Mouse (Mus musculus): ENCODE data around the gene Stim1.
"Not testable (repeated sequence)": the region's sequence is repeated elsewhere in the genome, so short reads cannot be mapped to it uniquely, and the experiment has no call there.

The Stim1 gene

DNA sequence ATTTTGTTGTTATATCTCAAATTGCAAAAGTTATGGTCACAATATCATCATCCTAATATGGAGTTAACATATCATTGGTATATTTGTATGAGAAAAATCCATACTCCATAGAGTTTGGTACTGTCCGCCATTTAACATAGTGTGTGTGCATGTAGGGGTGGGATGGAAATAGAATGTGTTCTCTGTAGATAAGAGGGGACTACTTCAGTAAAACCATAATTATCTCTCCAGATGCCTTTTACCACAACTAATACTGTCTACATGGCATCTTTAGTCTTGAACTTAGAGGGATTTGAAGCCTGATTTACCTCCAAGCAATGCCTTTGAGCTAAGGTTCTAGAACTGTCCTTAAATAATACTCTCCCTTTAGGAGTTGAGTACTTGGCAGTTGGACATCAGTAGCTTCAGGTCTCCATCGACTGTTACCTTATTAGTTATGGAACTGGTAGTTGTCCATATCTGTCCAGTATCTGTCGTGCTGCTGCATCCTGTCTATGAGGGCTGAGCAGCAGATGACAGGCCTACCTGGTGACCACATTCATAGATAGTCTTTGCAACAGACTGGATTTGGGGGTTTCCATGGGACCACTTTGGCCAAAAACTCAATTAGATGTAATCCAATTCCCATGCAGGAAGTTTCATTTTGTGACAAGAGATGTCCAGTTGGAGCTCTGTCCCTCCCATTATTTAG, 105.9 kb downstream of the Stim1 start:
- no peak for DNase-seq

DNA sequence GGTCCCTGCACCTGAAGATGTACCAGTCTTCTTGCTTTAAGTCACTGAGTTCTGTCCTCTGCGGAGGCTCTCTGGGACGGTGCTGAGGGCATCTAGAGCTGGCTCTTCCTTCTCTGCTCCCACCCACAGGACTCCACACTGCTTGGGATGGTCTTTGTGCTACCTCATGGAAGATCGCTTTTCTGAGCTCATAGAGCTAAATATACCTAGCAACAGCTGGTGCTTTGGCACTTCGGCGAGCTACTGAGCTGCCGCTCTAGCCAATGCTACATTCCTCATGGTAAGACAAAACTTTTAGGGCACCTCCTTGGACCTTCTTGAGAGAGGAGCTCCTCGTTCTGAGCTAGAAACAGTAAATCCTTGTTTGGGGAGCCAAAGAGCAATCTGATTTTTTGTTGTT, 115.6 kb downstream of the Stim1 start:
- no peak for DNase-seq

- no peak for DNase-seq
Observed at GRCm38 (mm10) chr7:102385973-102386372, 118.4 kb downstream of the Stim1 start.

DNA sequence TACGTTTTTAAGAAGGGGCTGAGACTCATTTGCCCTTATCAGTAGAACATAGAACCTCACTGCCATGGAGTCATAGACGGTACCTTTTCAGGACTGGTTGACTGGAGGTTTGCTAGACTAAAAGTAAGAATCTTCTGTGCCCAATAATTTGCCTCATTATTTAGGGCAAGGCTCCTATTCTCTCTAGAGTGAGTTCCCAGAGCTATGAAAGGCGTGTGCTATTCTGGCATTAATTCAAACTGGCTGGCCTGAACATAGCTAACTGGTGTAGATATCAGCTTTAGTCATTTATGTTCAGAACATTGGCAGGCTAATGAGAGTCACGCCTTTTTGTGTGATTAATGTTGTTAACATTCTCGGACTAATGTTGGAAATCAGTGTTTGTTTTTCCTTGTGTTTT, 121.5 kb downstream of the Stim1 start:
- DNase-seq, result no peak

DNA sequence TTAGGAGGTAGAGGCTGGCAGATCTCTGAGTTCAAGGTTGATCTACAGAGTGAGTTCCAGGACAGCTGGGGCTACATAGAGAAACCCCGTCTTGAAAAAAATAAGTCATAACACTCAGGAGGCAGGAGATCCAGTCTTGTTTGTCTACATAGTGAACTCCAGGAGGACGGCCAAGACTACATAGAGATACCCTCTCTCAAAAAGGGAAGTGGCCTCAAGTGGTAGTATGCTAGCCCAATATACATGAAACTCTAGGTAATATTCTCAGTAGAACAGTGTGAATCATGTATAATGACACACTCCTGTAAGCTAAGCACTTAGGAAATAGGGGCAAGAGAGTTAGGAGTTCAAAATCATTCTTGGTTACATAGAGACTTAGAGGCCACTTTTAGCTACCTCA, 126.3 kb downstream of the Stim1 start:
- no peak for DNase-seq

DNA sequence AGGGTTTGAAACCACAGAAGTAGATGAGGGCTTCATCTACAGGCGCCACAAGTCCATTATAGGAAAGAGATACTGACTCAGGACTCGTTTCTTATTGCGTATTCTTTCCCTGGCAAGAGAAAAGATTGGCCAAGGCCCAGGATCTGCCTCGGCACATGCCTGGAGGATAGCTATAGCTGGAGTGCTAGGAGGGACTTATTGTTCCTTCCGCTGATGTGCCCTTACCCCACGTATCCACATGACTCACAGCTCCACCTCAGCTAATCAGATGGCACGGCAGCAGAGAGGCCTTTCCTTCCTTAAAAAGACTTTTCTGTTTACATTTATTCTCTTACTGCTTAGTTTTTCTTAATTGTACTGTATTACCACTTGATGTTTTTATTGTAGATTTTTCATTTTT, 128.3 kb downstream of the Stim1 start:
- DNase-seq, result no peak

GRCm38 (mm10) chr7:102396331-102396730, 128.7 kb downstream of the Stim1 start:
- DNase-seq, result no peak

DNA sequence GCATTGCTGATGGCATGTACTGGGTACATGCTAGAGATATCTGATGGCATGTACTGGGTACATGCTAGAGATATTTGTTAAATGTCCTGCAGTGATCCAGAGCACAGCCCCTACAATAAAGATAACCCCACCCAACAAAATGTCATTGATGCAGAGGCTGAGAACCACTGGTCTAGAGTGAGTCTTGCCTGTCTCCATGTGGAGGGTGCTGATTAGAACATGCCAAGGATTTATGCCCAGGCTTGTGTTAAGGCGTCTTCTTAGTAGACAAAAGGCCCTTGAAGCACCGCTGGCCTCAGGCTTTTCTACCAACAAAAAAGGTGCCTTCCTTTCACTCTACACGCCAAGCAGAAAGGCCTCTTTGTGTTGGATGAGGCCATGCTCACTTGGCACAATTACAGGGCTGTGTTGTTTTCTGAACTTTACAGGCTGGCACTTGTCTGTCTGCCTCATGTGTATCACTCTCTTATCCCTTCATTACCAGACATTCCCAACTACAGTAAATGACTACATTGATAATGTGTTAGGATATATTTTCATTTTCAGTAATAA, 131.7 kb downstream of the Stim1 start:
- no peak for DNase-seq

DNA sequence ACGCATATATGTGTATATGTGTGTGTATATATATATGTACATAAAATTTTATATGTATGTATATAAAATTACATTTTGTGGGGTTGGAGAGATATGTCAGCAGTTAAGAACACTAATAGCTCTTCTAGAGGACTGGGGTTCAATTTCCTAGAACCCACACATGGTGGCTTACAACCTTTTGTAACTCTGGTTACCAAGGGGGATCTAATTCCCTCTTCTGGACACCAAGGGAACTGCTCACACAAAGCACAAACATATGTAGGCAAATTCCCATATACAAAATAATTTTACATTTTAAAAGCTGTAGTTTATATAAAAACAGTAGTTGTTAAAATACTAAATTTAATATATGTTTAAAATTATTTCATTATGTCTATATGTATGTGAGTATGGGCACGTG, 136.5 kb downstream of the Stim1 start:
- no peak for DNase-seq

DNA sequence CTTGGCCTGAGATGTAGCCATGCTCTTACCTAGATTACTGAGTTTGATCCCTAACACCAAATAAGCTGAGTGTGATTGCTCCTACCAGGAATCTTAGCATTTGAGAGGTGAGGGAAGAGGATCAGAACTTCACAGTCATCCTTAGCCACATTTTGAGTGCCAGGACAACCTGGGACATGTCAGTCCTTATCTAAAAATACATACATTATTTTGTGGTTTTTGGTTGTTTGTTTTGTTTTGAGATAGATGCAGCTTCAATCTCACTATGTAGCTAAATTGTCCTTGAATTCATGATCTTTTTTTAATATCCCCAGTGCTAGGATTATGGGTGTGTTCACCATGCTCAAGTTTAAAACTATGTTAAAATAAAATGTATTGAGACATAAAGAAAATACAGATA, 139.8 kb downstream of the Stim1 start:
- DNase-seq, result no peak

DNA sequence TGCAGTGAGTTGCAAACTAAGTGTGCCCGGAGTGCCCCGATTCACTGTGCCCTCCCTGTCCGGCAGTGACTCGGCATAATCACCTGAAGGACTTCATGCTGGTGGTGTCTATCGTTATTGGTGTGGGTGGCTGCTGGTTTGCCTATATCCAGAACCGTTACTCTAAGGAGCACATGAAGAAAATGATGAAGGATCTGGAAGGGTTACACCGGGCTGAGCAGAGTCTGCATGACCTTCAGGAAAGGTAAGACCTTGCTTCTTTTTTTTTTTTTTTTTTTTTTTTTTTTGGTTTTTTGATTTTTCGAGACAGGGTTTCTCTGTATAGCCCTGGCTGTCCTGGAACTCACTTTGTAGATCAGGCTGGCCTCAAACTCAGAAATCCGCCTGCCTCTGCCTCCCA, 147.7 kb downstream of the Stim1 start:
- not testable (repeated sequence) for DNase-seq

- no peak for DNase-seq
Observed at GRCm38 (mm10) chr7:102415841-102416240, 148.2 kb downstream of the Stim1 start.

DNA sequence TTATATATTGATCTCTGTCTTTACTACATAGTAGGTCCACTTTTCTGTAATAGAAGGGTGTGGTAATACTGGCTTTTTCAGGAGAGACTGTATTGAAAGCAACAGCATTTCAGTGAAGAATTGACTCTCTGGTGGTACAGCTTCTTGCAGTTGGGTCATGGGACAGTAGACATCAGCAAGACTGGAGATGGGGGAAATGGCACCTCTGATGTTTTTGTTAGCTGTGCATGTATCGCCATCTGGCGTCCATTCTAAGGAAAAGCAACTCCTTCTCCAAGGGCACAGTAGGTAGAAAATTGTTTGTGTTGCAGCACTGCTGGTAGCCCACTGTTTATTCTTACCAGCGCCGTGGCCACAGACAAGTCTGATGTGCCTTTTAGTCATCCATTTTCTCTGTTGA, 149.8 kb downstream of the Stim1 start:
- peak; percentile 38 for DNase-seq

- no peak for DNase-seq
Observed at GRCm38 (mm10) chr7:102422036-102422435, 154.4 kb downstream of the Stim1 start.

DNA sequence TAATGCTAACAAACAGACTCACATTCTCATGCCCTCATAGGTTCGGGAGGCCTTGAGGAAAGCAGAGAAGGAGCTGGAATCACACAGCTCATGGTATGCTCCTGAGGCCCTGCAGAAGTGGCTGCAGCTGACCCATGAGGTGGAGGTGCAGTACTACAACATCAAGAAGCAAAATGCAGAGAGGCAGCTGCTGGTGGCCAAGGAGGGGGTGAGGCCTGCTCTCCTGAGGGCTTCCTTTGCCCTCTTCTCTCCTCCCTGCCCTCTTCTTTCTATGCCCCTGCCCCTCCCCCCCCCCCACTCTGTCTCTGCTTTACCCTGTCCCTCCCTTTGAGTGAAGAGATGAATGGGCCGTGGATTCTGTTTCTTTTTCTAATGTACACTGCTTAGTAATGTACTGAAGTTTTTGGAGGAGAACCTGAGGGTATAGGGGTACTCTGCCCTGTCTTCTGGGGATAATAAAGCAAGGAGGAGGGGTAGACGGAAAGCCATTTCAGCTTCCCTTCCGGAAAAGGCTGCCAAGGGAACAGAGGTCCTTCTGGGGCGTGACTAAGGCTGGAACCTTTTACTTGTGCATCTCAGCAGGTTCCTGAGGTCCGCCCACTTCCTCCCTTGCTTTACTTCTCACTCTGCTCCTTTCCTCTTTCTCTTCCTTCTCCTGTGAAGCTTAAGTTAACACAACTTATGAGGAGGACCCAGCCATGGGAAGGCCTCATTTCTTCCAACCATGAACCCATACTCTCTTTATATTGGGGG, 158.5 kb downstream of the Stim1 start:
- no peak for DNase-seq

DNA sequence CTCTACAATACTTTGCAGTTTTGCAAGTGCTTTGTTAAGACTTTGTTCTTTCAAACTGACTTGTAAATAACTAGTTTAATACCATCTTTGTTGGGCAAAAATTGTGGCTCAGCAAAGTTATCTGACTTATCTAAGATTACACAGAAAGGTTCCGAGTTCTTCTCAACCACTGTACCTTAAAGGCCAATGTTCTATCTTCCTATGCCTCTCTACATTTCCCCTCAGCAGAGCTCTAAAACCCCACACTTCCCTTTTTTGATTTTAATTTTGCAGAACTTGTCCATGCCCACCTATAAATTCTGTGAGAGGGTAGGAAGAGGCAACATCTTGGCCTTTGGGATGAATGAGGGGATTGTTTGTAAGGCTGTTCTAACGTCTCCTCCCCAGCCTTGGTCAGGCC, 166.7 kb downstream of the Stim1 start:
- no peak for DNase-seq

- DNase-seq, result no peak
Observed at GRCm38 (mm10) chr7:102440822-102441656, 173.4 kb downstream of the Stim1 start.

GRCm38 (mm10) chr7:102441657-102442391, 174.2 kb downstream of the Stim1 start, which contains the start of gene Rrm1:
Gene Rrm1, plus strand, starts transcription at chr7:102441695.
- peak; percentile 93 for DNase-seq

GRCm38 (mm10) chr7:102442432-102442831, 174.8 kb downstream of the Stim1 start:
- DNase-seq, result no peak

GRCm38 (mm10) chr7:102444301-102444700, 176.7 kb downstream of the Stim1 start:
- no peak for DNase-seq

GRCm38 (mm10) chr7:102446438-102446837, 178.8 kb downstream of the Stim1 start:
- DNase-seq, result no peak

DNA sequence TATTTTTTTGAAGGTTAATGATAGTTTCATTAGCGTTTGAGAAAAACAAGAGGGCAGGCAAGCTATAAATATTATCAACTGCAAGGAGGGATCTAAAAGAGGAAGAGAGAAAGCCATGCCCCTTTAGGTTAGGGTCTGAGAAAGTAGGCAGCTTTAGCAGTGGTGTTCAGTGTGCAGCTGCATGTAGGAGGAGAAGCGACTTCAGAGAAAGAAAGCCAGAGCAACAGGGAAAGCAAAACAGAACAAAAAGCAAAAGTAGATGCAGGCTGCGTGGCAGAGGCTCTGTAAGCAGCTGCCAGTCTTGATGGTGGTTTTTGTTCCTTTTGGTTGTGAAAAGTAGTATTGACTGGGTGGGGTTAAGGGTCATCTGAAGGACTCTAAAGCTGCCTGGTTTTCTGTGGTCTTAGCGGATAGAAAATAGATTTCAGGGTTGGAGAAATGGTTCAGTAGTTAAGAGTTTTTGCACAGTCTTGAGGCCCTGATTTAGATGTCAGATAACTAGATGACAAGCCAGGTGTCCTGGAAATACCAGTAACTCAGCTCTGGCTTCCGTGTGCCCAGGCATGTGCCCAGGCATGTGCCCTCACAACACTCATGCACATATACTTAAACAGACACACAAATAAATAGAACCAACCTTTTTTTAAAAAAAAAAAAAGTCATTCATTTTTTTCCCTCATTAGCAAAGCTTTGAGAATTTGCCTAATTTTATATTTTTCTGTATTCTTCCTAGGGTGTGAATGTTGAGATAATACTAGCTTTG, 191.2 kb downstream of the Stim1 start:
- no peak for DNase-seq

All from kidney, adult 18-20 months (tissue).